Mouse (Mus musculus): Measurements from ENCODE around the gene Ube2r2.

DNA sequence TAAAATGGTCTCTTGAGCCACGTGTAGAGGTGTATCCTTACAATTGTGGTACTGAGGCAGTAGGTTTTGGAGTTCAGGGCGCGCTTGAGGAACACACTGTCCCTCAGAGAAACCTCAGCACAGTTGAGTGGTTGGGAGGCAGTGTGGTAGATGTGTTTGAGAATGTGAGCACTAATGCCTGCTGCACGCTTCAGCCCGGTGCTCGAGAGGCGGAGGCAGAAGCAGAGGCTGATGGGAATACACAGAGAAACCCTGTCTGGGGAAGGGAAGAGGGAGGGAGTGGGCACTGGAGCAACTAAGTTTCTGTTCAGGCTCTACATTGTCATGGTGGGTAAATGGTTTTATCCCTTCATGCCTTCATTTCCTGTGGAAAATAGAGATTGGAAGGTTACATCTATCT lies 15.6 kb downstream of the Ube2r2 start:
- TF ChIP-seq POLR2A (IDR thresholded peaks at IDR 0.05; ENCODE audit: control insufficient read depth, low read depth, low read length): no peak
- no peak for TF ChIP-seq CTCF (IDR thresholded peaks at IDR 0.05; ENCODE audit: control insufficient read depth, insufficient read depth, insufficient replicate concordance, low read depth, low read length)

Measured in testis, adult 2 months (tissue).